Comparison of ENCODE assay signal across 19 mouse cellular contexts in genomic region chr17:13685621-13686020, GRCm38 (mm10).
A peak's percentile ranks its signal among the peaks of the same experiment; 100 is the strongest.
DNase-seq lines count a peak whose midpoint lies in the region; ATAC-seq lines count a peak whose summit lies in the region.
"Had no signal": no experiment of that assay in that cellular context is flagged by ENCODE, and none has a peak within 500 bp of the region (broad histone marks: within the 10 kb centered on the region; RNA-seq: fewer than 3 reads in every experiment).

No protein-coding gene starts in this region.

- 81% methylated on average over 3 of the region's 3 CpGs for WGBS in intestine, embryonic 16.5 days

- no peak overlapping the region for H3K9ac ChIP-seq in intestine, embryonic 16.5 days (ENCODE audit: low read depth, low read length)
- H3K9ac ChIP-seq: heart, embryonic 13.5 days; hindbrain, embryonic 12.5 days; liver, embryonic 13.5 days; midbrain, embryonic 13.5 days had no signal

- H3K9me3 ChIP-seq in intestine, embryonic 16.5 days (ENCODE audit: control insufficient read depth, low read length) = peaks cover 4% of the 10 kb centered on the region; the same call in 1 of the 2 replicates
- H3K9me3 ChIP-seq: heart, embryonic 13.5 days; hindbrain, embryonic 12.5 days; liver, embryonic 13.5 days; midbrain, embryonic 13.5 days had no signal

- no peak overlapping the region for H3K4me2 ChIP-seq in intestine, embryonic 16.5 days (ENCODE audit: low read depth, low read length)
- H3K4me2 ChIP-seq: heart, embryonic 13.5 days; hindbrain, embryonic 12.5 days; liver, embryonic 13.5 days; midbrain, embryonic 13.5 days had no signal

- H3K27ac ChIP-seq in intestine, embryonic 16.5 days (ENCODE audit: low read length) = 0 out of 2 replicates have a peak overlapping the region, but pooled peaks have one; percentile 4
- H3K27ac ChIP-seq: heart, embryonic 13.5 days; hindbrain, embryonic 12.5 days; liver, embryonic 13.5 days; midbrain, embryonic 13.5 days had no signal

- no peaks in the 10 kb centered on the region for H3K27me3 ChIP-seq in intestine, embryonic 16.5 days (replicated peaks; ENCODE audit: control insufficient read depth, insufficient read depth, low read length)
- no peaks in the 10 kb centered on the region for H3K27me3 ChIP-seq in splenic B cell, adult 2 months (ENCODE audit: control insufficient read depth, insufficient read depth, low read length, poor library complexity, severe bottlenecking)
- H3K27me3 ChIP-seq: heart, embryonic 13.5 days; hindbrain, embryonic 12.5 days; liver, embryonic 13.5 days; midbrain, embryonic 13.5 days had no signal

- H3K4me3 ChIP-seq in intestine, embryonic 16.5 days (ENCODE audit: low read length) = no peak overlapping the region
- H3K4me3 ChIP-seq: heart, embryonic 13.5 days; hindbrain, embryonic 12.5 days; liver, embryonic 13.5 days; midbrain, embryonic 13.5 days had no signal

- ATAC-seq in intestine, embryonic 16.5 days = no peak
- ATAC-seq: forebrain, embryonic 14.5 days; midbrain, embryonic 13.5 days had no signal

- H3K4me1 ChIP-seq in intestine, embryonic 16.5 days (ENCODE audit: control insufficient read depth, insufficient read depth, low read length) = peaks cover 20% of the 10 kb centered on the region

- peak; percentile 37 for DNase-seq in layer of hippocampus, adult 9-11 months
- no peak for DNase-seq in layer of hippocampus, adult 9-10 months (ENCODE audit: low spot score)
- DNase-seq in MN1 (ENCODE audit: low spot score) = peak; percentile 41
- DNase-seq in splenic B cell, adult 2 months (ENCODE audit: low read depth, low spot score) = peak; percentile 21
- DNase-seq in adrenal gland, postnatal 25 days = no peak
- no peak for DNase-seq in cerebellum, postnatal 4 days (ENCODE audit: low spot score in 2 of 2)
- DNase-seq: cerebellum, adult 9-10 months; gastrocnemius, postnatal 10 days; kidney, adult 11 months; kidney, postnatal 36 days; layer of hippocampus, postnatal 36 days; liver, embryonic 13.5 days; lung, postnatal 14 days; right cerebral cortex, postnatal 14 days had no signal

- H3K36me3 ChIP-seq in intestine, embryonic 16.5 days (ENCODE audit: control insufficient read depth, insufficient read depth, low read length) = no peaks in the 10 kb centered on the region
- H3K36me3 ChIP-seq in splenic B cell, adult 2 months (ENCODE audit: control insufficient read depth, insufficient read depth, low read length, poor library complexity, severe bottlenecking) = no peaks in the 10 kb centered on the region
- H3K36me3 ChIP-seq: heart, embryonic 13.5 days; hindbrain, embryonic 12.5 days; liver, embryonic 13.5 days; midbrain, embryonic 13.5 days had no signal

Comparison
In these comparisons a context has a peak if more than half of its experiments do, and no peak if none do; other contexts are left out.
1. DNase-seq: peak in layer of hippocampus, adult 9-11 months (single experiment), MN1 (single experiment) and splenic B cell, adult 2 months (single experiment); none in layer of hippocampus, adult 9-10 months (single experiment), adrenal gland, postnatal 25 days (single experiment) and cerebellum, postnatal 4 days (0 of 2).